Mouse (Mus musculus) liver, postnatal 0 days (tissue): ENCODE data around the gene Ttc25.

Experiments
- CTCF ChIP-seq: sonication (generic); IDR thresholded peaks from 2 replicates; pipeline ENCODE4 v1.5.1; 2016; ENCODE audit warnings: antibody characterized with exemption, low read depth
- EP300 ChIP-seq: IDR thresholded peaks from 2 replicates; pipeline ENCODE4 v1.6.1; 2016; ENCODE audit warnings: antibody characterized with exemption, low read depth, mild to moderate bottlenecking

- TF ChIP-seq CTCF = no peak
- TF ChIP-seq EP300 = no peak
Measured at GRCm38 (mm10) chr11:100569789-100570188, 24.4 kb downstream of the Ttc25 start.
